Mouse (Mus musculus) monocyte, adult 2 months (primary cell): ENCODE results near the gene Lrrc27.

Experiments
- DNase-seq, 2 experiments: peaks; one replicate each; pipeline ENCODE4 v3.0.0; 2022; ENCODE audit warnings: low spot score in 2 of 2, low read depth in 1 of 2

Gene Lrrc27

DNA sequence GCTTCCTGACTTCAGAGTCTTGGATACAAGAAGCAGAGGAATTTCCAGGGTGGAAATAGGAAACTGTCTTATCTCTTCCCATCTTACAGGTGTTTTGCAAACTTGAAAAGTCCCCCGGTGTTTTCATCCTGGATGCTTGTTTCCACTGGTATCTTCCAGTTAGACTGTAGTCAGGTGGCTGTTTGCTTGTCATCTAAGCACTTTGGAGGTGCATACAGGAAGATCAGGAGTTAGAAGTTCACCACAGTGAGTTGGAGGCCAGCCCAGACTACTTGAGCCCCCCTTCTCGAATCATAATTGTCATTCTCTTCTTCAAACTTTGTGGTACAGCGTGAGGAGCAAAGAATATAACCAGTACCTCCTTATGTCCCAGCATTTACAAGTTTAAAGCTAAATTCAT, 1.4 kb downstream of the Lrrc27 start:
- no peak for DNase-seq

DNA sequence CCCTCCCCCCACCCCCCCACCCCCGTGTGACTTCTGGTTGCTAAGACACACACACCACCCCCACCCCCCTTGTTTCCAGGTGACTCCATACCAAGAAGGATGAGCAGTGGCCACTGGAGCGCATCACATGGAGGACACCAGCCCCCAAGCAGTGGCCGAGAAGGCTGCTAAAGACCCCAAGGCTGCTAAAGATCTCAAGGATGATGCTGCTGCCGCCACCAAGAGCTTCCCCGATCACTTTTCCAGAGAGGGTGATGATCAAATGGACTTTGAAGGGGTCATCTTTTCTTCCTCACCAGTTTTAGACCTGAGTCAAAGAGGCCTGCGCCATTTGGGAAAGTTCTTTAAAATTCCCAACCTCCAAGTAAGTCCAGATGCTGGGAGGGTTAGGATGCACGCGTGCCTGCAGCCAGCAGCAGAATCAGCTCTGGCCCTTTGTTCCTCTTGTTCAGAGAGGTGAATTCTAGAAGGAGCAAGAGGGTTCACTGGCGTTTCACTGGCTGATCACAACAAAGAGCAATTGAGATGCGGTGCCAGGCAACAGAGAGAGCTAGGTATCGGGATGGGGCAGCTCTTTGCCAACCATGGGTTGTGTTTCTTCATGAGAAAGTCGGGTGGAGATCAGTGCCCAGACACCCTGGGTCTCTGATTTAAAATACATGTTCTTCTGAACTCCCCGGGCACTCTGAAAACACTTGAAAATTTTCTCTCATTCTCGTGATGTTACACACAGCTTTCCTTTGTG, 2.0 kb downstream of the Lrrc27 start:
- no peak for DNase-seq

GRCm38 (mm10) chr7:139215516-139215915, 2.7 kb downstream of the Lrrc27 start:
- DNase-seq, result no peak

DNA sequence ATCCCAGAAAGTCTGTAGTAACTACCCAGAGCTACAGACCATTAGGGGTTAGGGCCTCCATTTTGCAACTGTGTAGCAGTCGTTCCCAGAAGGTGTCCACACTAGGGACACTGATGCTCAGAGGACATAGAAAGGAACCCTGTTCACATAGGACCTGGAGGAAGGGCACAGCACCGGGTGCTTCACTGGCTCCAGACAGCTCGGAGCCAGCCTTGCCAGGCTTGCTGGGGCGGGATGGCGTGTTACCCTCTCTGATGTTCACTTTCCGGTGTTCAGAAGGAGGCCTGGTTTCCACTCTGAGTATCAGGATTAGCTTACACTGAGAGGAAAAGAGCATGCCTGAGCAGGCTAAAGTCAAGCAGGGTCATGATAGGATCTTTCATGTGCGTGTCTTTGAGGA, 3.2 kb downstream of the Lrrc27 start:
- no peak for DNase-seq

- no peak for DNase-seq
Measured at GRCm38 (mm10) chr7:139216464-139216863, 3.7 kb downstream of the Lrrc27 start.

- no peak for DNase-seq
Measured at GRCm38 (mm10) chr7:139217046-139217445, 4.3 kb downstream of the Lrrc27 start.

DNA sequence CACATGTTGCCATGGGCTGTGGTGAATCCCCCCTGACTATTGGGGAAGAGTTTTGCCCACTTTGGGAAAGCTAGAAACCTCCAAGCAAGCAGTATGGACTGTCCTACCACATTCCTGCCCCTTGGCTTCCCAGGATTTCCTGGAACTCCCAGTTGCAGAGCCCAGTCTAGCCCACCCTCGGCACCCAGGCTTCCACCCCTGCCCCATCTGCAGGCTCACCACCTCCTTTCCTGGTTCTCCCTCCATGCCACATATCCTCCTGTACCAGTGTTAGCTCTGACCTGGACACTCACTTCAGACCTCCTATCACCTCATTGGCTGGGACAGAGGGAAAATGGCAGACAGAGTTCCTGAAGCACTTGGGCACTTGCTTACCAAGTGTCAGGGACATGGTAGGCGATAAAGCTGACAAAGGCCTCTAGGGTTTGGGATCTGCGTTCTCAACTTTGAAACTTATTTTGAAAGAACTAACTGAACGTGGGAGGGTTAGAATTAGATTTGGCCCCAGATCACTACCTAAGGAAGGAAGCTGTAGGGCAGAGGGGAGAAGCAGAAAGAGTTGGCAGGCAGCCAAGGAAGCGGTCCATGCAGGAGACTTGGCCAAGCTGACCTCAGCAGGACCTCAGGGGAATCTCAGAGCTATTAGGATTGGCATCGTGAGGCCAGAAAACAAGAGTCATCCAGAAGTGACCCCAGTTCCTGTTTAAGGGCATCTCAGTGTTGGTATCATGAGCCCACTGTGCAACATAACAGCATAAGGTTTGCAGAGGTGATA, 6.0 kb downstream of the Lrrc27 start:
- DNase-seq, result no peak

GRCm38 (mm10) chr7:139219486-139219885, 6.7 kb downstream of the Lrrc27 start:
- DNase-seq, result no peak

- no peak for DNase-seq
Measured at GRCm38 (mm10) chr7:139220303-139220702, 7.5 kb downstream of the Lrrc27 start.

- no peak for DNase-seq
Measured at GRCm38 (mm10) chr7:139221072-139221471, 8.3 kb downstream of the Lrrc27 start.

DNA sequence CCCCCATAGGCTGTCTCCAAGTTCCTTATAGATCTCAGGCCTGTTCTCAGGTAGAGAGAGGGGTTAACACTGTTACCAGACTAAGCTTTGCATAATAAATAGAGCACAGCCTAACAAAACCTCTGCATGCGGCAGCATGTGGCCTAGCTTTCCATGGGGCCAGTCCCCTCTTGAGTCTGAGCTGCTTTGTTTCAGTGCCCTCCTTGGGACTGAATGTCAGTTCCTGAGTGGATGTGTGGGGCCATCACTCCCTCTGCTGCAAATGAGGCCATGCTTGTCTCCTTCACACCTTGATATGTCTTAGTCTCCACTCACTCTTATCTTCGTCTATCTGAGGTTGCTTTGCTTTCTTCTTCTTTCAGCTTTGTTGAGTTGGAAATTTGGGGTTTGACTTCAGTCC, 9.1 kb downstream of the Lrrc27 start:
- no peak for DNase-seq

GRCm38 (mm10) chr7:139222341-139222740, 9.6 kb downstream of the Lrrc27 start:
- no peak for DNase-seq

- DNase-seq, result no peak
Measured at GRCm38 (mm10) chr7:139224070-139224469, 11.3 kb downstream of the Lrrc27 start.

GRCm38 (mm10) chr7:139224725-139225124, 11.9 kb downstream of the Lrrc27 start:
- DNase-seq, result peak in 1 of 2 experiments; percentile 12

DNA sequence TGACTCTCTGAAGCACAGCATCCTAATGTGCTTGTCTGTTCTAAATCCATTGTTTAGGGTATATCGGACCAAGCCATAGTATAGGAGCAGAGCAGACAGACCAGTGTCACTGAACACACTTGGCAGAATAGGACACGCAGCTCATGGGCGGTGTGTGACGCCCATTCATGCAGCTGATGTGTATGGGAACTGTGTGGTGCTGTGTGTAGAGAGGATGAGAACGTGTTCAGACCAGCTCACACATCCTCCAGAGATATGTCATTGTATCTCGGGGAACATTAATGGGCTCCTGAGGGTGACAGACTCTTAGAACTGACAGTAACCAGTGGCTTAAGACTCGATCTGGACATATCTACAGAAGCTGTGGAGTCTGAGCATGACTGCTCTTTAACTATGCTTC, 13.6 kb downstream of the Lrrc27 start:
- DNase-seq, result no peak

DNA sequence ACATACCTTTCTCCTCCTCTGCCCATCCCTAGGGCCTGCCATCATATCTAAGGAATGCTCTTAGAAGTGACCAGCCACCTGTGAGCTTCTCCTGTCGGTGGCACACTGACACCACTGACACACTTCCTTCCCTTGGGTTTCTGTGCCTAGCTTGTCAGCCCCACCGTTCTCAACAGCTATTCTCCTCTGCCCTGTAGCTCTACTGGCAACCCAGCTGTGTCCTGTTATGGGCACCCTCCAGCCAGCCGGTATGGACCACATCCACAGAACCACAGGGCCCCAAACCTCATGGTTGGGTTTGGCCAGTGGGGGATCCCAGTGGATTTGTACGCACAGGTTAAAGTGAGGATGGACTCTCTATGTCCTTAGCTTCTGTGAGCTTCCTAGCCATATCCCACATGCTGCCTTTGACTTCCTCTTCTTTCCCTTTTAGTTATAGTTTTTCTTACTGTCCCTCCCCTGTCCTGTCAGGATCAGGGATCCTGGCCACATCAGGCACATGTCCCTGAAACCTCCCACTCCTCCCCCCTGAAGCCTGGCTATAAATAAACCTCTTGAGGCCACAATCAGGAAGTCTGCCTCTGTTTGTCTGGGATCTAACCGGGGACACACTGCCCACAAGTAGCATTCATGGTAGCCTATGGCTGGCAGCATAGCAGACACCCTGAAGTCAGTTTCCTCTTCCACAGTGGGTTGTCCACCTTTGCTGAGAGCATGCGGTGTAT, 15.8 kb downstream of the Lrrc27 start:
- no peak for DNase-seq

DNA sequence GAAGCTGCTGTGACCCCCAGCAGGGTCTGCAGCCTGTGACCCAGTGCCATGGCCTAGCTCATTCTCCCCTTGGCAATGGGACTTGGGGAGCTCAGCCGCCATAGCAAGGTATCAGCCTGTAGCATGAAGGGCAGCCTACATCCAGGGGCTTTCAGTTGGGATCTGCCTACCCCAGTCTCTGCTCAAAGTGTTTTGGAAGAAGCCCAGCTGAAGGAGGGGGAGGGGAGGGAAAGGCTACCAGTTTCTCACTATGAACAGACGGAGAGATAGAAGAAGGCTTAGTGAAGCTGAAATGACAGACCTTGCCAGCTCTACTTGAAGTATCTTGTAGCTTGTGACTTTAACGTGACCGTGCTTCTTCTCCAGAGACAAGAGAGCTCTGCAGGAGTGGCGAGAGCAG, 17.0 kb downstream of the Lrrc27 start:
- no peak for DNase-seq

DNA sequence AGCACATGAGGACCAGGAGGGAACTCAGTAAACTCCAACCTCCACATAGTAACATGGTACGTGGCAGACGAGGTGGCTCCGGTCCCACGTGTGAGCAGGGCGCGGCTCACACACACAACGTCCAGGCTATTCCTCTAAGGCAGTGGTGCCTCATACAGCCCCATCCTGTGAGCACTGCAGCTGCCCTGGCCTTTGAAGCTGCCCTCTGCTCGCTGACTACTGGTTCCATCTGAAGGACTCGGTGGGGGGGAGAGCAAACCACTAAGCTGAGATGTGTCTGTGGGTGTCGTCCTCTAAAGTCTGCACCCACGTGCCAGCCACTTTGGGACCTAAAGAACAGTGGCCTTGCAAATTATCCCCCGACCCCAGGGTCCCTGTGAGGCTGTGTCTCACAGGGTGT, 17.5 kb downstream of the Lrrc27 start:
- no peak for DNase-seq

- DNase-seq, result peak in 1 of 2 experiments; percentile 74
Measured at GRCm38 (mm10) chr7:139233714-139234113, 20.9 kb downstream of the Lrrc27 start.

- DNase-seq, result no peak
Measured at GRCm38 (mm10) chr7:139234426-139235188, 21.8 kb downstream of the Lrrc27 start.
